Mouse (Mus musculus) cerebellum, adult (tissue): ENCODE results near the gene Slc1a4.

Experiments used
- ATAC-seq: cut with Nextera tagmentation; 2 replicates; pipeline ENCODE4 v1.9.2; 2017; ENCODE audit warnings: mild to moderate bottlenecking, moderate library complexity, mixed read lengths; ENCODE audit not compliant: insufficient number of reproducible peaks, low FRiP score, low TSS enrichment

Slc1a4 gene

DNA sequence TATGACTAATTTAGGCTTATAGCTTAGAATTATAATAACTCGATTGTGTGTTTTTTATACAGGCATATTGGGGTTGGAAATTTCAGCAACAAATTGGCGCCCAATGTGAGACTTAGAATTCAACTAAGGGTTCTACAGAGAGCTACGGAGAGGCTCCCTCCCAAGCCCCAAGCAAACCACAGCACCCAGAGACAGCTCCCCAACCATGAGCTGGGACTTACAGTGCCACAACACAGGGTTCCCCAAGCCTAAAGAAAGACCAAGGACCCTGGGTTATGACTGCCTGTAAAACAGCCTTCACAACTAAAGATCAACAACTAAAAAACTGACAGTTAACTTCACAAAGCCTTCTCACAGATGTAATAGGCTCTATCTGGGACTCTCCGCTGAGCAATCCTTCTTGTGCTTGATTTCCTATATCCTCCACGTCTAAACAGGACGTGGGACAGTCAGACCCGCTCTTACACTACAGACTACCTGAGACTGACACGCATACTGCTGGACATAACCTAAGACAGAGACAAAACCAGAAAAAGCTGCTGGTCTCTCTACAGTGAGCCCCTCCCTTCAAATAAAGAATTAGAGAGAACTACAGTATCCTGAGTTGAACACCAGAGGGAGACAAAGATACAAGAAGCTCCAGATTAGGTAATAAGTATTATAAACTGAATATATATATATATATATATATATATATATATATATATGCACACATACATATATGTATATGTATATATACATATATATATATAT lies 69.7 kb downstream of the Slc1a4 start:
- ATAC-seq, result peak; percentile 68

GRCm38 (mm10) chr11:20254791-20255190 lies 77.7 kb downstream of the Slc1a4 start:
- no peak for ATAC-seq

- ATAC-seq, result no peak
These were observed 79.4 kb downstream of the Slc1a4 start for GRCm38 (mm10) chr11:20253088-20253487.
